Mouse (Mus musculus) liver, embryonic 14.5 days (tissue): ENCODE data around the gene Dctn3. TPM values are rescaled to one million over a fixed set of nuclear protein-coding genes. Genes with fewer than 3 reads are reported as not detected.

ENCODE experiments used
- ATAC-seq: fragments of 200-750 bp; cut with Nextera tagmentation; 2 replicates; pipeline ENCODE4 v1.8.0; 2017; ENCODE audit warnings: moderate number of reproducible peaks, mild to moderate bottlenecking, moderate library complexity; ENCODE audit not compliant: insufficient read depth
- DNase-seq, 3 experiments: peaks; one replicate each; pipeline ENCODE4 v3.0.0-alpha.2; 2012 to 2013; ENCODE audit warnings: low read depth in 3 of 3, low spot score in 3 of 3
- H3K27ac ChIP-seq: fragments of 300-500 bp; sonication (generic); 2 replicates; pipeline ENCODE4 v1.5.1; 2014; ENCODE audit warnings: moderate library complexity, mild to moderate bottlenecking, control low read depth, inconsistent platforms
- H3K27me3 ChIP-seq: fragments of 300-500 bp; sonication (generic); 2 replicates; pipeline ENCODE4 v1.6.1; 2014; ENCODE audit warnings: mild to moderate bottlenecking, low read length, moderate library complexity; ENCODE audit not compliant: control insufficient read depth, insufficient read depth
- H3K36me3 ChIP-seq: fragments of 300-500 bp; sonication (generic); replicated peaks from 2 replicates; pipeline ENCODE4 v1.6.1; 2014; ENCODE audit warnings: low read depth; ENCODE audit not compliant: control insufficient read depth, insufficient read depth
- H3K4me1 ChIP-seq, 2 experiments: fragments of 200-500 bp in 1 of 2; fragments of 300-500 bp in 1 of 2; sonication (generic) in 1 of 2; replicated peaks; 2 replicates each; pipeline ENCODE4 v1.6.1; 2012 to 2014; ENCODE audit warnings: antibody characterized with exemption in 1 of 2, inconsistent platforms in 1 of 2, low read length in 1 of 2; ENCODE audit not compliant: control insufficient read depth in 2 of 2, insufficient read depth in 2 of 2
- H3K4me2 ChIP-seq: fragments of 300-500 bp; sonication (generic); 2 replicates; pipeline ENCODE4 v1.6.1; 2014; ENCODE audit warnings: low read depth, mild to moderate bottlenecking, control low read depth, moderate library complexity
- H3K4me3 ChIP-seq, 2 experiments: fragments of 200-500 bp in 1 of 2; fragments of 300-500 bp in 1 of 2; sonication (generic) in 1 of 2; 2 replicates each; pipeline ENCODE4 v1.5.1; 2012 to 2014; ENCODE audit warnings: low read depth in 2 of 2, low read length in 2 of 2, mild to moderate bottlenecking in 2 of 2, control low read depth in 1 of 2, inconsistent platforms in 1 of 2, moderate library complexity in 1 of 2; ENCODE audit not compliant: insufficient read depth in 1 of 2
- H3K9ac ChIP-seq: fragments of 300-500 bp; sonication (generic); replicated peaks from 2 replicates; pipeline ENCODE4 v1.6.1; 2014; ENCODE audit warnings: mild to moderate bottlenecking, control low read depth, moderate library complexity
- H3K9me3 ChIP-seq: fragments of 300-500 bp; sonication (generic); 2 replicates; pipeline ENCODE4 v1.6.1; 2016; ENCODE audit warnings: low read length, mixed read lengths; ENCODE audit not compliant: control insufficient read depth
- CTCF ChIP-seq: IDR thresholded peaks from 2 replicates; pipeline ENCODE4 v1.5.1; 2016; ENCODE audit warnings: antibody characterized with exemption, low read depth, control low read depth
- EP300 ChIP-seq: IDR thresholded peaks from 2 replicates; pipeline ENCODE4 v1.6.1; 2016; ENCODE audit warnings: antibody characterized with exemption, low read depth
- WGBS: fragments of 180-500 bp; shearing (Covaris S2); extraction: QIAGEN DNeasy Blood & Tissue Kit; methylation state at CpG from one replicate; pipeline ENCODE4 v1.1.7; 2014; ENCODE audit not compliant: insufficient replicate concordance; 5-methylcytosine and 5-hydroxymethylcytosine counted together
- polyA plus RNA-seq, 2 experiments: library from polyadenylated mRNA; depleted of rRNA in 1 of 2; stranded (reverse) in 1 of 2; unstranded in 1 of 2; fragments of >200 nt; fragmentation: Nextera tagmentation in 1 of 2; extraction: Ambion mirVana in 1 of 2; gene quantifications; 2 replicates each; pipeline versions ENCODE4 v1.2.1 to v1.2.3; 2012 to 2014

Gene Dctn3
- polyA plus RNA-seq, 2 experiments = 39.8 to 63.9 TPM

DNA sequence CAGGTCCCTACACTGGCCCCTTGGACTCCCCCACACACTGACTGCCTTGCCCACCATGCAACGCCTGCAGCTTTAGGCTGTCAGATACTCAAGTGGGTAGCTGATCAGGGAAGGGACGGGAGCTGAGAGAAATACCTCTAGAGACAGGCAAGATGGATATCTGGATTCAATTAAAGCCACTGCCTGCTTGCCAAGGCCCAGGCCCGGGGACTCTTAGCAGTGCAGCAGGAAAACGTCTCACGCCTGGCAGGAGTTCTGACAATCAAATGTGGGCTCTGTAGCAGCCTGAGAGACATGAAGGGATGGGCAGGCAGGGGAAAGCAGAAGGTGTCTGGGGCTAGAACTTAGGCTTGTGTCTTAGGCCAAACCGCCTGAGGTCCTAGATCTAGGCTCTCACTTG lies 6.1 kb downstream of the Dctn3 start:
- DNase-seq (no peak), ATAC-seq (no peak)
- TF ChIP-seq EP300 = no peak
- no peak for TF ChIP-seq CTCF
- H3K4me1 ChIP-seq = peaks cover 9 to 16% of the 10 kb centered on the region in 2 experiments
- WGBS = 70% methylated on average over 6 of the region's 6 CpGs
- H3K9me3 ChIP-seq = no peaks in the 10 kb centered on the region
- H3K27me3 ChIP-seq = no peaks in the 10 kb centered on the region
- no peak overlapping the region for H3K27ac ChIP-seq
- no peak overlapping the region for H3K9ac ChIP-seq
- no peak overlapping the region for H3K4me3 ChIP-seq
- H3K36me3 ChIP-seq = peaks cover 7% of the 10 kb centered on the region
- no peak overlapping the region for H3K4me2 ChIP-seq

DNA sequence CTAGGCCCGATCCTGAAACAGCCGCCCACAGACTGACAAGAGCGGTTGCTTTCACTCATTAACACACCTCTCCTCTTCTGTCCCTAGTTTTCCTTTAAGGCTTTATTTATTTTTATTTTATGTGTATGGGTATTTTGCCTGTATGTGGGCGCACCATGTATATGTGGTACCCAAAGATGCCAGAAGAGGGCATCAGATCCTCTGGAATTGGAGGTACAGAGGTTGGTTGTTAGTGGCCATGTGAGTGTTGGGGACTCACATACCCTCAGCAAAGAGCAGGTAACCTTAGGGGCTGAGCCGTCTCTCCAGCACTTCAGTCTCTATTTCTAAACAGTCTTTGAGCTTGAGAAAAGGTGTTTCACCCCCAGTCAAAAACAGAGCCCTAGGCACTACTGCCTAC lies 7.4 kb downstream of the Dctn3 start:
- Histone ChIP-seq H3K4me1 (peaks cover 9 to 13% of the 10 kb centered on the region in 2 experiments), H3K27ac (no peak overlapping the region), H3K27me3 (no peaks in the 10 kb centered on the region), H3K36me3 (peaks cover 7% of the 10 kb centered on the region), H3K4me2 (no peak overlapping the region), H3K9me3 (no peaks in the 10 kb centered on the region), H3K4me3 (no peak overlapping the region), H3K9ac (no peak overlapping the region)
- WGBS = 75% methylated on average over 5 of the region's 5 CpGs
- TF ChIP-seq CTCF = peak; percentile 54
- TF ChIP-seq EP300 = no peak
- no peak for ATAC-seq
- no peak for DNase-seq

DNA sequence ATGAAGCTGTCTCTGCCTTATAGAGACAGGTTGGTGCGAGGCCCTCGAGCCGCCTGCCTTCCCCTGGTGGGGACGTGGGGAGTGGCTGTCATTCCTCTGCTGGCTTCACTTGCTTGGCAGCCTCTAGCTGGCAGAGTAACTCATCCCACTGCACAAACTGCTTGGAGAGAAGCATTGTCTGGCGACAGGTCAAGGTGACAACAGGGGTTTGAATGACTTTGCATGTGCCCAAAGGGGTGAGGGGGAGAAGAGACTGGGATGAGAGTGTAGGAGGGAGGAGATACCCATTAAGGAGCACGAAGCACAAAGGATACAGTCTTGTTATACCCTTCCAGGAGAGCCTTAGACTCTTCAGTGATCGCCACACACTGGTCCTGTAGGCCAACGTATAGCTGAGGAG lies 7.9 kb downstream of the Dctn3 start:
- TF ChIP-seq CTCF (no peak), EP300 (no peak)
- Histone ChIP-seq H3K27ac (no peak overlapping the region), H3K4me3 (no peak overlapping the region), H3K27me3 (no peaks in the 10 kb centered on the region), H3K36me3 (peaks cover 7% of the 10 kb centered on the region), H3K4me2 (no peak overlapping the region), H3K4me1 (peaks cover 9 to 13% of the 10 kb centered on the region in 2 experiments), H3K9me3 (no peaks in the 10 kb centered on the region), H3K9ac (no peak overlapping the region)
- ATAC-seq (no peak), DNase-seq (no peak)
- 68% methylated on average over 8 of the region's 8 CpGs for WGBS

DNA sequence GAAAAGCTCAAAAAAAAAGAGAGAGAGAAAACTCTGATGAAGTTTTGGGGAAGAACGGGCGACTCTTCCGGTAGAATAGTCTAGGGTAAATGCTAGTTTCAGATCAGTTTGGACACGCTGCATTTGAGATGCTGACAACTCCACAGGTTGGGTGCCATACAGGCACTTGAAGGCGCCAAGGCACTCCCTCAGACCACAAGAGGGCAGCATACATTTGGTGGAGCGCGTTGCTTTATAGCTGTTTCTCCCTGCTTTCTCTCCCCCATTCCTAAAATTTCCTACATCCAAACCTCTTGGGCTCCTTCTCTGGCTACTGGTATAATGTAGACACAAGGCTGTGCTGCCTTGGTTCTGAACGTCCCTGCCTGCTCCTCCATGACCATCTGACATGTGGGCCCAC lies 8.7 kb downstream of the Dctn3 start:
- no peak overlapping the region for H3K27ac ChIP-seq

DNA sequence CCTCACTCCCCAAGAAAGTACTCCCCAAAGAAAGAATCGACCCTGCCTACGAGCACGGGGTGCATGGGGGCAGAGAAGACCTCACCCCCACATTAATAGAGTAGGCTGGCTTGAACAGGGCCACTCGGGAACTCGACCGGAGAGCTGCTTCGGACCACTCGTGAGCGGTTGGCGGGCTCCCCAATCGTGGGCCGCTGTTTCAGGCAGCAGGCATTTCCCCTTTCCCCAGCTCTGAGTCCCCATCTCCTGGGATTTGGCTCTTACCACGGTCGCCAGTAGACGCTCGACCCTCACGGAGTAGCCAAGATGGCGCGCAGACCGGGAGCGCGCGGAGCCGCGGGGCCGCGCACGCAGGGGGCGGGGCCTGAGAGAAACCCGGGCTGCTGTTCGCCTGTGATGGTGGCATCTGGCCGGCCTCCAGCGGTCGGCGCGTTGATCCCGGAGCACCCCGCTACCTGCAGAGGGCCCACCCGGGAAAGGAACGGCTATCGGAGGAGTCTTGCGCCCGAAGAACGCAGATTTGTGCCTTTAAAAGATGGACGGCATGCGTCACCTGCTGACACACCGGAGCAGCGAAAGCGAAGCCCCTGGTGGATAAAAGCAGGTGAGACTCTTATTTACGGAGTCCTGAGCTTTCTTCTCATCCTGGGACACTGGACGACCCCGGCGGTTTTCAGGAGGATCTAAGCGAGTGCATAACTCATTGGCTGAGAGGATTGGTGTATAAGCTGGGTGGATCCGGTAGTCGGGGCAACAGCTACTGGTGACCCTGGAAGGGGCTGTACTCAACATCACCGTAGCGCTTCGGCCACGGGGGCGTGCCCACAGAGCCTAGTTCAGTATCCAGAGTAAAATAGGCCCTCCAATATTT lies 9.5 kb downstream of the Dctn3 start, which contains the start of gene Rpp25l:
Gene Rpp25l, minus strand, starts transcription at position 338 of the 871 bp plus-strand sequence.
- WGBS = under 1% methylated on average over 61 of the region's 61 CpGs
- H3K36me3 ChIP-seq = no peaks in the 10 kb centered on the region
- peak within 1 kb of the TSS; percentile 87 for H3K9ac ChIP-seq
- peak within 1 kb of the TSS; percentile 20; the same call in 1 of the 2 replicates for H3K27ac ChIP-seq
- ATAC-seq (peak; percentile 89), DNase-seq (peak; percentile 65 to 73 (median 68))
- no peaks in the 10 kb centered on the region for H3K9me3 ChIP-seq
- peak within 1 kb of the TSS; percentile 88 for H3K4me2 ChIP-seq
- TF ChIP-seq CTCF (peak; percentile 58), EP300 (no peak)
- peaks cover 9 to 13% of the 10 kb centered on the region in 2 experiments for H3K4me1 ChIP-seq
- no peaks in the 10 kb centered on the region for H3K27me3 ChIP-seq
- H3K4me3 ChIP-seq = peak within 1 kb of the TSS; percentile 74 to 92

More for the DNA sequence above, 8.7 kb downstream of the Dctn3 start:
- Histone ChIP-seq H3K9ac (no peak overlapping the region), H3K27me3 (no peaks in the 10 kb centered on the region), H3K4me3 (no peak overlapping the region; a peak in 1 of 4 replicates), H3K9me3 (no peaks in the 10 kb centered on the region), H3K4me2 (peak overlapping the region; percentile 88), H3K4me1 (peaks cover 9 to 13% of the 10 kb centered on the region in 2 experiments), H3K36me3 (peaks cover 3% of the 10 kb centered on the region)
- 20% methylated on average over 8 of the region's 8 CpGs for WGBS
- TF ChIP-seq EP300 (no peak), CTCF (peak; percentile 86)
- no peak for ATAC-seq
- peak in 2 of 3 experiments; percentile 35 to 45 for DNase-seq
